Mouse (Mus musculus) ES-E14 (cell line): ENCODE results near the gene Spata13. TPM values are rescaled to one million over a fixed set of nuclear protein-coding genes. Genes with fewer than 3 reads are reported as not detected.

Experiments used
- DNase-seq: peaks from one replicate; pipeline ENCODE4 v3.0.0-alpha.2; 2013; ENCODE audit warnings: low read depth, low spot score
- H3K27ac ChIP-seq: 2 replicates; pipeline ENCODE4 v1.5.1; 2012; ENCODE audit warnings: low read depth, mild to moderate bottlenecking, low read length, moderate library complexity, mixed read lengths; ENCODE audit not compliant: poor library complexity, insufficient read depth, severe bottlenecking
- H3K36me3 ChIP-seq: 2 replicates; pipeline ENCODE4 v1.6.1; 2012; ENCODE audit warnings: mild to moderate bottlenecking, low read length, moderate library complexity, mixed read lengths; ENCODE audit not compliant: control insufficient read depth, poor library complexity, insufficient read depth, severe bottlenecking
- H3K4me1 ChIP-seq, 2 experiments: fragments of 150-350 bp in 1 of 2; sonication (generic) in 1 of 2; 2 replicates each; pipeline ENCODE4 v1.6.1; 2012; ENCODE audit warnings: low read length in 2 of 2, mild to moderate bottlenecking in 1 of 2, mixed read lengths in 1 of 2; ENCODE audit not compliant: control insufficient read depth in 2 of 2, insufficient read depth in 2 of 2, poor library complexity in 1 of 2
- H3K4me3 ChIP-seq, 2 experiments: fragments of 150-350 bp in 1 of 2; sonication (generic) in 1 of 2; 2 replicates each; pipeline ENCODE4 v1.5.1; 2012; ENCODE audit warnings: low read length in 2 of 2, low read depth in 1 of 2, mild to moderate bottlenecking in 1 of 2, mixed read lengths in 1 of 2; ENCODE audit not compliant: insufficient read depth in 1 of 2, poor library complexity in 1 of 2, severe bottlenecking in 1 of 2
- H3K9ac ChIP-seq: 2 replicates; pipeline ENCODE4 v1.6.1; 2012; ENCODE audit warnings: low read depth, mild to moderate bottlenecking, low read length, mixed read lengths; ENCODE audit not compliant: poor library complexity, insufficient read depth, severe bottlenecking
- H3K9me3 ChIP-seq: fragments of 150-350 bp; sonication (generic); 2 replicates; pipeline ENCODE4 v1.6.1; 2012; ENCODE audit warnings: low read depth, mild to moderate bottlenecking, low read length; ENCODE audit not compliant: control insufficient read depth, insufficient read depth
- CHD2 ChIP-seq: IDR thresholded peaks from 2 replicates; pipeline ENCODE4 v1.6.1; 2014; ENCODE audit warnings: mild to moderate bottlenecking, low read depth, low read length, inconsistent platforms
- HCFC1 ChIP-seq: IDR thresholded peaks from 2 replicates; pipeline ENCODE4 v1.6.1; 2012; ENCODE audit warnings: low read length, inconsistent platforms, borderline replicate concordance; ENCODE audit not compliant: insufficient read depth
- MAFK ChIP-seq: IDR thresholded peaks from 2 replicates; pipeline ENCODE4 v1.6.1; 2014; ENCODE audit warnings: mild to moderate bottlenecking, low read depth, low read length, inconsistent platforms; ENCODE audit not compliant: insufficient read depth
- ZC3H11A ChIP-seq: IDR thresholded peaks from 2 replicates; pipeline ENCODE4 v1.6.1; 2012; ENCODE audit warnings: low read depth, mild to moderate bottlenecking, inconsistent platforms, low read length, borderline replicate concordance
- ZNF384 ChIP-seq: IDR thresholded peaks from 2 replicates; pipeline ENCODE4 v1.6.1; 2012; ENCODE audit warnings: low read depth, low read length, inconsistent platforms
- in situ Hi-C, 2 experiments: fragments of 600-800 bp; cut with MboI; formaldehyde crosslinking; loops; one replicate each; pipeline ENCODE4 v1.15.1; 2025; ENCODE audit warnings: low sequenced_read_pairs in 2 of 2, inconsistent platforms in 1 of 2; ENCODE audit not compliant: unreplicated experiment in 2 of 2
- total RNA-seq: library from RNA; depleted of rRNA; stranded (reverse); fragments of 300-350 nt; gene quantifications from 2 replicates; pipeline ENCODE4 v1.2.3, GENCODE M21; 2012

Spata13 gene
- total RNA-seq, 1 experiment, result 14.9 TPM

- TF ChIP-seq ZNF384 (no peak), ZC3H11A (no peak), HCFC1 (no peak), CHD2 (no peak), MAFK (no peak)
- no peak for DNase-seq
- H3K9me3 ChIP-seq, result no peaks in the 10 kb centered on the region
- H3K27ac ChIP-seq, result no peak overlapping the region
- H3K4me3 ChIP-seq, result no peak overlapping the region
- peaks cover 0 to 6% of the 10 kb centered on the region in 2 experiments; a peak in 2 of 4 replicates for H3K4me1 ChIP-seq
- in situ Hi-C loops, result no loop called here
- H3K9ac ChIP-seq, result no peak overlapping the region
- peaks cover 7% of the 10 kb centered on the region; the same call in 1 of the 2 replicates for H3K36me3 ChIP-seq
These were observed 27.5 kb downstream of the Spata13 start for GRCm38 (mm10) chr14:60661281-60661680.

- no peak for DNase-seq
- no peaks in the 10 kb centered on the region for H3K9me3 ChIP-seq
- H3K36me3 ChIP-seq, result peaks cover 7% of the 10 kb centered on the region; the same call in 1 of the 2 replicates
- H3K9ac ChIP-seq, result no peak overlapping the region
- H3K4me1 ChIP-seq, result no peaks in the 10 kb centered on the region; a peak in 2 of 4 replicates
- no peak overlapping the region for H3K4me3 ChIP-seq
- H3K27ac ChIP-seq, result no peak overlapping the region
- TF ChIP-seq CHD2 (no peak), ZC3H11A (no peak), HCFC1 (no peak), ZNF384 (no peak), MAFK (no peak)
- in situ Hi-C loops, result no loop called here
These were observed 29.6 kb downstream of the Spata13 start for GRCm38 (mm10) chr14:60663309-60663940.

- in situ Hi-C loops, result no loop called here
These were observed 30.8 kb downstream of the Spata13 start for GRCm38 (mm10) chr14:60664641-60665040.

GRCm38 (mm10) chr14:60665263-60665662 lies 31.5 kb downstream of the Spata13 start:
- H3K9me3 ChIP-seq, result no peaks in the 10 kb centered on the region
- TF ChIP-seq ZC3H11A (no peak), HCFC1 (no peak), CHD2 (no peak), ZNF384 (no peak), MAFK (no peak)
- H3K4me1 ChIP-seq, result no peaks in the 10 kb centered on the region; a peak in 1 of 4 replicates
- no peak overlapping the region for H3K4me3 ChIP-seq
- no peak overlapping the region for H3K27ac ChIP-seq
- DNase-seq, result no peak
- H3K36me3 ChIP-seq, result peaks cover 3% of the 10 kb centered on the region; the same call in 1 of the 2 replicates
- H3K9ac ChIP-seq, result no peak overlapping the region
- in situ Hi-C loops, result no loop called here

More at GRCm38 (mm10) chr14:60664641-60665040, 30.8 kb downstream of the Spata13 start:
- Histone ChIP-seq H3K4me3 (no peak overlapping the region), H3K36me3 (peaks cover 3% of the 10 kb centered on the region; the same call in 1 of the 2 replicates), H3K27ac (no peak overlapping the region), H3K9me3 (no peaks in the 10 kb centered on the region), H3K4me1 (no peaks in the 10 kb centered on the region; a peak in 1 of 4 replicates), H3K9ac (no peak overlapping the region)
- DNase-seq, result no peak
- no peak for TF ChIP-seq MAFK
- no peak for TF ChIP-seq HCFC1
- TF ChIP-seq CHD2, result no peak
- TF ChIP-seq ZC3H11A, result no peak
- TF ChIP-seq ZNF384, result no peak
